In genomic region chr2:59258821-59259231, GRCm38 (mm10) we compare ENCODE assay signal across 9 mouse cellular contexts.
DNase-seq lines count a peak whose midpoint lies in the region; ATAC-seq and TF ChIP-seq lines count a peak whose summit lies in the region.
"Had no signal": no experiment of that assay in that cellular context is flagged by ENCODE, and none has a peak within 500 bp of the region (broad histone marks: within the 10 kb centered on the region; RNA-seq: fewer than 3 reads in every experiment).

No protein-coding gene starts in this region.

- H3K9me3 ChIP-seq in kidney, embryonic 16.5 days (ENCODE audit: low read length): no peaks in the 10 kb centered on the region
- no peaks in the 10 kb centered on the region for H3K9me3 ChIP-seq in liver, embryonic 12.5 days (replicated peaks)
- H3K9me3 ChIP-seq in lung, postnatal 0 days (ENCODE audit: low read length): no peaks in the 10 kb centered on the region
- H3K9me3 ChIP-seq: liver, embryonic 13.5 days had no signal

- DNase-seq in cerebellum, adult 2 months: no peak
- no peak for DNase-seq in cerebellum, adult 9-11 months
- DNase-seq in kidney, postnatal 10 days: no peak
- DNase-seq in brain, embryonic 14.5 days (ENCODE audit: low read depth): peak; percentile 30
- peak; percentile 43 to 58 for DNase-seq in left cerebral cortex, postnatal 36 days (ENCODE audit: low spot score in 2 of 2)
- DNase-seq in lung, postnatal 0 days (ENCODE audit: low spot score): no peak
- DNase-seq: liver, embryonic 13.5 days had no signal

- H3K27ac ChIP-seq in cerebellum, adult 2 months (ENCODE audit: insufficient read depth, low read length): 0 out of 2 replicates have a peak overlapping the region, but pooled peaks have one; percentile 2
- no peak overlapping the region for H3K27ac ChIP-seq in kidney, embryonic 16.5 days (ENCODE audit: low read length)
- no peak overlapping the region for H3K27ac ChIP-seq in liver, embryonic 12.5 days
- no peak overlapping the region for H3K27ac ChIP-seq in lung, postnatal 0 days (ENCODE audit: low read length)
- H3K27ac ChIP-seq: liver, embryonic 13.5 days had no signal

- H3K4me3 ChIP-seq in cerebellum, adult 2 months (replicated peaks; ENCODE audit: insufficient read depth, low read depth, low read length): no peak overlapping the region
- H3K4me3 ChIP-seq in kidney, embryonic 16.5 days (ENCODE audit: low read length): no peak overlapping the region
- no peak overlapping the region for H3K4me3 ChIP-seq in liver, embryonic 12.5 days
- no peak overlapping the region for H3K4me3 ChIP-seq in lung, postnatal 0 days (ENCODE audit: low read depth, low read length)
- H3K4me3 ChIP-seq: liver, embryonic 13.5 days had no signal

- H3K36me3 ChIP-seq in kidney, embryonic 16.5 days (ENCODE audit: insufficient read depth, low read length): no peaks in the 10 kb centered on the region
- H3K36me3 ChIP-seq in liver, embryonic 12.5 days: no peaks in the 10 kb centered on the region
- H3K36me3 ChIP-seq in lung, postnatal 0 days (ENCODE audit: insufficient read depth, low read length): no peaks in the 10 kb centered on the region
- H3K36me3 ChIP-seq: liver, embryonic 13.5 days had no signal

- no peak for TF ChIP-seq CTCF in cerebellum, adult 2 months (IDR thresholded peaks at IDR 0.05; ENCODE audit: borderline replicate concordance, insufficient read depth, low read depth, low read length)
- TF ChIP-seq CTCF in brain, embryonic 14.5 days (IDR thresholded peaks at IDR 0.05; ENCODE audit: borderline replicate concordance, extremely low read depth, insufficient read depth, insufficient read length): no peak
- TF ChIP-seq CTCF in lung, postnatal 0 days (IDR thresholded peaks at IDR 0.05): no peak

- no peak for TF ChIP-seq POLR2A in cerebellum, adult 2 months (IDR thresholded peaks at IDR 0.05; ENCODE audit: borderline replicate concordance, insufficient read depth, low read length)
- TF ChIP-seq POLR2A in brain, embryonic 14.5 days (IDR thresholded peaks at IDR 0.05; ENCODE audit: borderline replicate concordance, extremely low read depth, insufficient read depth, insufficient read length, poor library complexity, severe bottlenecking): no peak

- H3K27me3 ChIP-seq in cerebellum, adult 2 months (ENCODE audit: control insufficient read depth, insufficient read depth, low read length): no peaks in the 10 kb centered on the region
- no peaks in the 10 kb centered on the region for H3K27me3 ChIP-seq in kidney, embryonic 16.5 days (ENCODE audit: insufficient read depth, low read length)
- H3K27me3 ChIP-seq in liver, embryonic 12.5 days (replicated peaks): no peaks in the 10 kb centered on the region
- H3K27me3 ChIP-seq in lung, postnatal 0 days (replicated peaks; ENCODE audit: insufficient read depth, low read length): no peaks in the 10 kb centered on the region
- H3K27me3 ChIP-seq: liver, embryonic 13.5 days had no signal

- no peak overlapping the region for H3K9ac ChIP-seq in kidney, embryonic 16.5 days (replicated peaks; ENCODE audit: low read length)
- H3K9ac ChIP-seq in liver, embryonic 12.5 days: no peak overlapping the region
- no peak overlapping the region for H3K9ac ChIP-seq in lung, postnatal 0 days (replicated peaks; ENCODE audit: low read depth)
- H3K9ac ChIP-seq: liver, embryonic 13.5 days had no signal

- no peak overlapping the region for H3K4me2 ChIP-seq in kidney, embryonic 16.5 days (replicated peaks; ENCODE audit: low read depth, low read length)
- no peak overlapping the region for H3K4me2 ChIP-seq in liver, embryonic 12.5 days
- no peak overlapping the region for H3K4me2 ChIP-seq in lung, postnatal 0 days (replicated peaks; ENCODE audit: low read depth, low read length)
- H3K4me2 ChIP-seq: liver, embryonic 13.5 days had no signal

- TF ChIP-seq EP300 in lung, postnatal 0 days (IDR thresholded peaks at IDR 0.05): no peak

- intact Hi-C loops in left cerebral cortex, postnatal 36 days (cut with DNase I): no loop called here

- WGBS in cerebellum, adult 2 months: 41% methylated on average over 6 of the region's 6 CpGs
- WGBS in kidney, embryonic 16.5 days: 55% methylated on average over 6 of the region's 6 CpGs
- WGBS in liver, embryonic 12.5 days (ENCODE audit: insufficient replicate concordance): 86% methylated on average over 6 of the region's 6 CpGs
- 68% methylated on average over 6 of the region's 6 CpGs for WGBS in lung, postnatal 0 days

- peaks cover 7% of the 10 kb centered on the region for H3K4me1 ChIP-seq in cerebellum, adult 2 months (ENCODE audit: control insufficient read depth, insufficient read depth, low read length)
- H3K4me1 ChIP-seq in kidney, embryonic 16.5 days (ENCODE audit: insufficient read depth, low read length): peaks cover 6% of the 10 kb centered on the region
- H3K4me1 ChIP-seq in liver, embryonic 12.5 days: no peaks in the 10 kb centered on the region
- H3K4me1 ChIP-seq in lung, postnatal 0 days (ENCODE audit: insufficient read depth, low read depth, low read length): no peaks in the 10 kb centered on the region
- H3K4me1 ChIP-seq: liver, embryonic 13.5 days had no signal

- peak; percentile 54; the same call in 1 of the 2 replicates for ATAC-seq in kidney, embryonic 16.5 days (ENCODE audit: low FRiP score, low TSS enrichment)
- no peak for ATAC-seq in liver, embryonic 12.5 days
- ATAC-seq in lung, postnatal 0 days: no peak

Comparison
In these comparisons a context has a peak if more than half of its experiments do, and no peak if none do; other contexts are left out.
1. DNase-seq: peak in brain, embryonic 14.5 days (single experiment) and left cerebral cortex, postnatal 36 days (2 of 2); none in cerebellum, adult 2 months (0 of 2), cerebellum, adult 9-11 months (single experiment), kidney, postnatal 10 days (single experiment) and lung, postnatal 0 days (single experiment).